Mouse (Mus musculus): ENCODE results near the gene Rhot2. TPM values are rescaled to one million over a fixed set of nuclear protein-coding genes. Genes with fewer than 3 reads are reported as not detected.
A peak's percentile ranks its signal among the peaks of the same experiment; 100 is the strongest.
"Not testable (repeated sequence)": the region's sequence is repeated elsewhere in the genome, so short reads cannot be mapped to it uniquely, and the experiment has no call there.

The Rhot2 gene
- polyA plus RNA-seq, 1 experiment = 60.0 TPM

DNA sequence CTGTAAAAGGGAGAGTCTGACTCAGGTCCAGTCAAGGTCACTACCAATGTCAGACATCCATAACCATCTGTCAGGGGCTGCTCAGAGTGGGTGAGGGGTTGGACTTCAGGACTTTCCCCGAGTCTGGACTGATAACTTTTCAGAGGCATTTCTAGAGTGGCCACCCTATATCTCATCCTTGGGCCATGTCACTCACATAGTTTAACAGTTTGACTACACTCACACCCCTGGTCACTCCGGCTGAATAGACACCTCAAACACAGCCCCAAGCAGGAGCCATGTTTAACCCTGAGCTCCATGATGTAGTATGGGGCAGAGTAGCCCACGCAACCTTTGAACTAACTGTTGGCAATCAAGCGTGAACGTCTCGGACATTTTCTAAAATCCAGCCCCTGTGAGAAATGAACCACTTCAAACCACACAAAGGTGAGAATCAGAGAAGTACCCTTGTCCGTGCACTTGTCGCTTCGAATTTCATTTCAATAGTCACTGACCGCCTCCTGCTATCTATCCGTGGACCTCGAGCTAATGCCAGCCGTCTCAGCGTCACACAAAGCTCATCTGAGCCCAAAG, 29.6 kb upstream of the Rhot2 start:
- no peak for DNase-seq (ENCODE audit: low read depth)

DNA sequence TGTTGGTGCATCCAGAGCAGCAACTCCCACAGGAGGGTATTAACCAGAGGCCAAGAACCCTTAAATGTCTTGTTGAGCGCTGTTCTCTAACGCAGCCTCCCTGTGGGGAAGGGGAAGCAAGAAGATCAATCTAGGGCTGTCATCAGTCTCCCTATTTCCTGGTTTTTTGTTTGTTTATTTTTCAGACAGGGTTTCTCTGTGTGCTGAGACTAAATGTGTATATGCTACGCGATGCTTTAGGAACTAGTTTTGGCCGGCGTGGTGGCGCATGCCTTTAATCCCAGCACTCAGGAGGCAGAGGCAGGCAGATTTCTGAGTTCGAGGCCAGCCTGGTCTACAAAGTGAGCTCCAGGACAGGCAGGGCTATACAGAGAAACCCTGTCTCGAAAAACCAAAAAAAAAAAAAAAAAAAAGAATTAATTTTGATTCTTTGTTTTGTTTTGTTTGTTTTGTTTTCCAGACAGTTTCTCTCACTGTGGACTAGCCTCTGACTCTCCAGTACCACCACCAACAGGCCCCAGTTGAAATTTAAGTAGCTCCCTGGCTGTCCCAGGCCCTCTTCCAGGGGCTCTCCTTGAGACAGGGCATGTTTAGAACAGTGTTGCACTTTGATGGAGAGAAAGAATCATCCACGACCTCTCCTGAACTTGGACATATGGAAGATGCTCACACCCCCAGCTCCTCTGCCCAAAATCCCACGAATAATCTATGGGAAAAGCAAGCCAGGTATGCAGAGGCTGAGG, 28.9 kb upstream of the Rhot2 start:
- DNase-seq (ENCODE audit: low read depth) = no peak

DNA sequence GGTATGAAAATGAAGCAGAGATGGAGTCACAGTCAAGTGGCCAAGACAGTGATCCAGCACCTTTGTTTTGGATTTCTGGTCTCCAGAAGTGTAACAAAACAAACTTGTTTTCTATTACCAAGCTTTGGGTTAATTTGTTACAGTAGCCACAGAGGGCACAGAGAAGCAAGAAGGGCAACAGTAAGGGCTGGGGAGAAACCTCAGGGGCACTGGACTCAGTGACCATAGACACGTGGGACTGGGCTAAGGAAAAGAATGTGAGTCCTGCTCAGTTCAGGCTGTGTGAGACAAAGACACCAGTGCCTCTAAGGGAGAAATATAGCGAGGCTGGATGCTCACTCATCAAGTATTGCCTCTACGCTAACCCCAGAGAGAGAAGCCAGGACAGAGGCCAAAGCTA, 28.0 kb upstream of the Rhot2 start:
- no peak for DNase-seq (ENCODE audit: low read depth)

DNA sequence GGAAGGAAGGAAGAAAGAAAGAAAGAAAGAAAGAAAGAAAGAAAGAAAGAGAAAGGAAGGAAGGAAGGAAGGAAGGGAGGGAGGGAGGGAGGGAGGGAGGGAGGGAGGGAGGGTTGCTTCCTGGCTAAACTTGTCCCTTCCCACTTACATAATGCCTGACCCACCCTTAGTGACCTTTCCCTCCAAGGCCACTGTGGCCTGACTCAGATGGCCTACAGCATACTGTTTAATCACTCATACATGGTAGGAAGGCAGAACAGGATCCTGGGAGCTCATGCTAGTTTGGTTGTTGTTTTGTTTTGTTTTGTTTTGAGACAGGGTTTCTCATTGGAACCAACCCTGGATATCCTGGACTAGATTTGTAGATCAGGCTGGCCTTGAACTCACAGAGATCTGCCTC, 26.9 kb upstream of the Rhot2 start:
- not testable (repeated sequence) for DNase-seq (ENCODE audit: low read depth)

DNA sequence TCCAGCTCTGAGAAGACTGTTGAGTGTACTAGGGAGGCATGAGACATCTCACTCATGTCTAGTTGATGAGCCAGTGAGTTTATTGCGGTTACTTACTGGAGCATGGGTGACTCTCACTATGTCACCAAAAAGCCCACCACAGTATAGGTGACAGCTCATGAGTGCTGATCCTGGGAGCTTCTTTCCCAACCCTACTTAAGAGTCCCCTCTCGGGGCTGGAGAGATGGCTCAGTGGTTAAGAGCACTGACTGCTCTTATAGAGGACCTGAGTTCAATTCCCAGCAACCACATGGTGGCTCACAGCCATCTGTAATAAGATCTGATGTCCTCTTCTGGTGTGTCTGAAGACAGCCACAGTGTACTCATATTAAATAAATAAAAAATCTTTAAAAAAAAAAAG, 25.3 kb upstream of the Rhot2 start:
- DNase-seq (ENCODE audit: low read depth) = no peak

DNA sequence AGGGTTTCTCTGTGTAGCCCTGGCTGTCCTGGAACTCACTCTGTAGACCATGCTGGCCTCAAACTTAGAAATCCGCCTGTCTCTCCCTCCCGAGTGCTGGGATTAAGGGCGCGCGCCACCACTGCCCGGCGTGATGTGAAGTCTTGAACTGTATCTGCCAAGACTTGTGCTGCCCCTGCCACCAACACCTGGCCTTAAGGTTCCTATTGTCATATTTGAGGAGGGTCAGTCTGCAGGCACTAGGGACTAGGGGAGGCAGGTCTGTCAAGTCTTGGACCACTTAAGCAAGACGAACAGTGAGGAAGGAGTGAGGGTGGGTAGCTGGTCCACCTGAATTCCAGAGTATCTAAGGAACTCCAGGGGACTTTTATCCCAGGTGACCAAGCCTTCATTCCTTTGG, 24.8 kb upstream of the Rhot2 start:
- DNase-seq (ENCODE audit: low read depth) = no peak

DNA sequence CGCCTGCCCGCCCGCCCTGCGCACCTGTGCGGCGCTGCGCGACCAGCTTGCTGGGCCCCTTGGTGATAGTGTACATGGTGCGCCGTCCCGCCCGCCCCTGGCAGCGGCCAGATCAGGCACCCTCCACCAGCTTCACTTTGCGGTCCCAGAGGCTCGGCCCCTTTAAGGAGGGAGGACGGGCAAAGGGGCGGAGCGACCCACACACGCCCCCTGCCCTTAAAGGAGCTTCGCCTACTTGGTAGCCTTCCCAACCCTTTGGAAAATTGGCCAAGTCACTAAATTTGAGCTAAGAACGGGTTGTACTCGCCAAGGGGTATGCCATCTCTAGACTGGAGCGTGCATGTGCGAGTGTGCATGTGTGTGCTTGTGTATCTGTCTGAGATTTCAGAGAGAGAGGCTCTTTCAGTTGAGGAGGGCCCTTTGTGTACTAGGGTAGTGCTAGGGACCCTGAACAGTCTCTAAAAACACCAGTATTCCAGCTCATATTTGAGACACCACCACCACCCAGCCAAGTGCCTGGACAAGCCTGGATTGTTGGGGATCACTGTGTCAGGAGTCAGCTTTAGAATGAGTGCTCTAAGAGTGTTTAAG, 24.0 kb upstream of the Rhot2 start, which contains the start of gene Mcrip2:
Mcrip2 (minus strand) TSS at position 164 of the 591 bp plus-strand sequence.
- DNase-seq (ENCODE audit: low read depth) = peak; percentile 70

DNA sequence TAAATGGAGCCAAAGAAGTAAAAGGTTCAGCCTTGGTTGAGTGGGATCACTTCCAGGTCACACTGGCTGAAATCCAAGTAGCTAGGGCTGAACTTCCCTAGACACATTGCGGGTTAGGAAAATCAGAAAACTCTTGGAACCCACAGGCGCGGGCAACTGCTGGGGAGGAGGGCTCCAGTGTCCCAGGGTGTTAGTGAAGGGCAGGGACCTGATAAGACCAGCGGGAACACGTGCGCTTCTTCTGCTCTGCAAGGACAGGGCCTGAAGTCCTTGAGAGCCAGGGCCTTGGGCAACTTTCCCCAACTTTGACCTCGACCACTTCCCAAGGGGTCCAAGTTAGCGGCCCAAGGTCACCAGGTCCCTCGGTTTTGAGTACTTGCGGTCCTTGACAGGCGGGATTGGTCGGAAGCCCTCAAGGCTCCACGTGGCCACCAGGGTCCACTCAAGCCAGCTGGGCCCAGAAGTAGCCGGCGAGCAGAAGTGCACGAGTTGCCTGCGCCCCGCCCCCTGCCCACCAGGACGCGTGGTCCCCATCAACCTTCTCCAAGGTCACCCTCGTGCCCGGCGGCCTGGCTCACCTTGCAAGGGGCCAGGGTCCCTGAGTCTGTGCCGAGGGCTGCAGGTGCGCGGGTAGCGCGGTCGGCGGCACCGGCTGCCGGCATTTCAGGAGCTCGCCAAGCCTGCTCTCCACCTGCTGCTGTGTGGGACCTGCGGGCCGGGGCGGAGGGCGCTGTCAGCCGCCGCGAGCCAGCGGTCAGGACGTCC, 23.4 kb upstream of the Rhot2 start:
- DNase-seq (ENCODE audit: low read depth) = no peak

DNA sequence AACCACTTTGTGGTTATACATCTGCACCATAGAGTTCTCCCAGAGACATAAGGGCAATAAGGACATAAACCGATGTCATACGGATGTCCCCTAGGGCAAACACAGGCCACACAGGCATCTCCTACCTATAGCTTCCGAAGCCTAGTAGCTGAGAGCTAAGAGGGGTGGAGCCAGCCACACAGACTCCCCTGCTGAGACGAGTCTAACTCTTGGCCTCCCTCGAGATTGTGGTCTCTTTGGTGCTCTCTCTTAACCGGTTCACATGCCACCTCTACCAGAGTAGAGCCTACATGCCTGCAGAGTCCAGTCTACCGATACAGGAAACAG, 22.8 kb upstream of the Rhot2 start:
- DNase-seq (ENCODE audit: low read depth) = no peak

DNA sequence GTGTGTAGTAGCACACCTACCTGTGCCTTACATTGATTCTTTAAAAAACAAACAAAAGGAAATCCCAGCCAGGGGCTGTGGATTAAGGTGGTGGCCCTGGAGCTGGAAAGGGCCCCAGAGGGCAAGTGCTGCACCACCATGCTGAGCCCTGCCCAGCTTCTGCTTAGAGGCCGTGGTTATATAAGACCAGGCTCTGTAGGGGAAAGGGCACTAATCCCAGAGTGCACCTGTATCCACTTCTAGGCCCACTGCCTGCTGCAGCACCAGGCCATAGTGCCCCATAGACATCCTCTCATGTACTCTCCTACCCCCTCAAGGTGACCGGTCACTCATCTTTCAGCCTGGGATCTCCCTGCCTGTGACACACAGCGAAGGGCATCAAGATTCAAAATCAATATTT, 21.5 kb upstream of the Rhot2 start:
- DNase-seq (ENCODE audit: low read depth) = no peak

DNA sequence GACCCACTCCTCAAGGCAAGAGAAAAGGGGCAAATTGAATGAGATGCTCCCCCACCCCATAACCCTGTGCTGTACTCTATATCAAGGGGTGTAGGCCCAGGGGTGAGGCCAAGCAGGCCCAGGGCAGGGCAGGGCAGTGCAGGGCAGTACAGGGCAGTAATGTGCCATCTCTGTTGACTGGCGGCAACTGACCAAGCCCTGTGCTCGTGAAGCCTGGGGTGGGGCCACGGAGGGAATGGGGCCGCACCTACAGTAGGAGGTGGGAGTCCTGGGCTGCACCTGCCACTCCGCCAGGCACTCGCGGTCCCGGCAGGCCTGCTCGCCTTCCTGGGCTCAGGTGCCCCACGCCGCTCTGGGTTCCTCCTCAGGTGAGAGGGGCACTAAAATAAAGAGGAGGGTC, 20.6 kb upstream of the Rhot2 start:
- no peak for DNase-seq (ENCODE audit: low read depth)

DNA sequence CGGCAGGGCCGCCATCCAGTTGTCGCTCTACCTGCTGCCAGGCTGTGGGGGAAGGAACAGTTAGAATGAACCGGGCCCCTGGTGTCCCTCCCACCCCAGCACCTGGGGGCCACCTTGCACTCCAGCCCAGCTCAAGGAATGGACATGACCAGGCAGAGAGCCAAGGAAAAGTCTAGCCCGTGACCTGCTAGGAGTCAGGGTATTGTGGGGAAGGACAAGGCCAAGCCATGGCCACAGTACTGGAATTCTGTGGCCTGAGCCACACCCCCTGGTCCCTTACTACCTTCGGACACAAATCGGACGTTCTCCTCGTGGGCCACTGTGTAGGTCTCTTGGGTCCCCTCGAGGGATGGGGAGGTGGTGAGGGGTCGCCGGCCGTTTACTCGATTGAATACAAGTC, 19.7 kb upstream of the Rhot2 start:
- no peak for DNase-seq (ENCODE audit: low read depth)

DNA sequence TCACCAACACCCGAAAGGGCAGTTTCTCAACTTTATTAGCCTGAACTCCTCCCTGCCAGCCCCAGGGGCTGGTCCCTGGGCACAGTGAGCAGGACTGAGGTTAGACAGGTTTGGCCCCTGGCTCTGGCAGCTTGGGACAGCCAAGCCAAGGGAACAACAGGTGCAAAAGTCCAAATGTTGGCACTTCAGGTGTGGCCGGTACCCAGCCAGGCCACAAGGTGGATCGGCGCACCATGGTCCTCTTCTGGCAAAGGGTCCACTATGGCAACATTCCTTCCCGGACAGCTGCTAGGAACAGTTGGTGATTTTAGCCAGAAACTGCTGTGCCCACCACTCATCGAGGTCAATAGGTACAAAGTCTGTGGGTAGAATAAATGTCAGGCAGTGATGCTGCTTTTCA, 19.0 kb upstream of the Rhot2 start:
- no peak for DNase-seq (ENCODE audit: low read depth)

DNA sequence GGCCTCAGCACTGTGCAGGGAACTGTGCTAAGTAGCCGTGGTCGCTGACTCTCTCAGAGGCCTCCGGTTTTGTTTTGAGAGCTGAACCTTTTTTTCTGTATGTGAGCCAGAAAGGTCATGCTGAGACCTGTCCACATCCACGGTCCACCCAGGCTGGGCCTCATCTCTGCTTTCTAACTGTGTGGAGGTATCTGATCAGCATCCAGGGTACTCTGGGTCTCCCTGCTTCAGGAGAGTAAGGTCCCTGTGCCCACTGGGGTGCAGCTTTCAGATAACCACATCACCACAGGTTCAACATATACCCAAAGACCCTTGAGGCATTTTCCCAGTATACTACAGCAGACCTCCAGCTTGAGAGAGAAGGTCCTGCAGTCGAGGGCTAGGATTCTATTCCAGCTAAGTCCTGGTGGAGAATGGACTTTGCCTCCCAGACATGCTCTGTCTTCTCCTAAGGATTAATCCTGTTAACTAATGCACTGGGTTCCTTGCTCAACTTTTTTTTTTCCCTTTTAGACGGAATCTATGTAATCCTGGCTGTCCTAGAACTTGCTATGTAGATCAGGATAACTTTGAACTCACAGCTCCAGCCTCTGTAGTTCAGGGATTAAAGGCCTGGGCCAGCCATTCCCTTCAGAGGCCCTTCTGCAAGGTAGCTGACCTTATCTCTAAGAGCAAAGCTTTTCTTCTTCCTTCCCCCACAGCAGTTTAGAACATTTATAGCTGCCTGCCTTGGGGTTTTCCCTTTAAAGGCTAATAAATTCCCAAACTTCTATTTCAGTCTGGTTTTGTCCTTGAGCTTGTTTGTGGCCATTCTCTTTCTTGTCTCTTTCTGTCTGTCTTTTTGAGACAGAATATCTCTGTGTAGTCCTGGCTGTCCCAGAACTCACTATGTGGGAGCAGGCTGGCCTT, 17.3 kb upstream of the Rhot2 start:
- DNase-seq (ENCODE audit: low read depth) = no peak

DNA sequence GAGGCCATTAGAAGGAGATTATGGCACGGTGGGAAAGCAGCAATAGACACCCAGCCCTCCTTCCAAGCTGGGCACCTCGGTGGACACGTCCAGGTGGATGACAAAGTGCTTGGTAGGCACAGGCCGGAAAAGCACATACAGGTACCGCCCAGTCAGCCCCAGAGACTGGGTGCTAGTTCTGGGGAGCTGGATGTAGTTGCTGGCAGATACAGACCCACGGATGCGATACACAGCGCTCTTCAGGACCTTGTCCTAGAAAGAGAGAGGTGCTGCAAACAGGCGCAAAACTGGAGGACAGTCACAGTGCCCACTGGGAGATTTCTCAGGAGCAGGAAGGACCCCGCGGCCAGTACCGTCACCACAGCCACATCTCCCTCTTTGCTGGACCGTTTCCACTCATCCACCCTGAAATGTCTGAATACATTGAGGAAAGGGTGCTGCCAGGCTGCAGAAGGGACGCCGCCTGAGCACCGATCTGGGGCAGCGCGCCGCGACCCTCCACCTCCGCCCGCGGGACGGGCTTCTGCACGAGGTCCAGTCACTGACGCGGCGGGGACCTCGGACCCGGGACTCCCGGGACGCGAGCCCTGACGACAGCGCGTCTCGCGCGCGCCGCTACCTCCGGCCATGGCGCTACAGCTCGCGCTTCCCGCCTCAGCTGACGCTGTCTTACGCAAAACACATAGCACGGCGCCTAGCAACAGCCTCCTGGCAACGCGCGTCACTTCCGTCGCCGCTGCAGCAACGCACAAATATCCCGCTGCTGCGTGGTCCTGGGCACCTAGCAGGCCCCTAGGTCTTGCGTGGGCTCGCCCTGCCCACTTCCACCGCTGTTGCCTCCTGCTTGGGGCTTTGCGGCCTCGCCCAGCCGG, 16.4 kb upstream of the Rhot2 start, which contains the start of gene Wdr90:
Wdr90 (minus strand) TSS at position 670 of the 872 bp plus-strand sequence.
- DNase-seq (ENCODE audit: low read depth) = no peak

DNA sequence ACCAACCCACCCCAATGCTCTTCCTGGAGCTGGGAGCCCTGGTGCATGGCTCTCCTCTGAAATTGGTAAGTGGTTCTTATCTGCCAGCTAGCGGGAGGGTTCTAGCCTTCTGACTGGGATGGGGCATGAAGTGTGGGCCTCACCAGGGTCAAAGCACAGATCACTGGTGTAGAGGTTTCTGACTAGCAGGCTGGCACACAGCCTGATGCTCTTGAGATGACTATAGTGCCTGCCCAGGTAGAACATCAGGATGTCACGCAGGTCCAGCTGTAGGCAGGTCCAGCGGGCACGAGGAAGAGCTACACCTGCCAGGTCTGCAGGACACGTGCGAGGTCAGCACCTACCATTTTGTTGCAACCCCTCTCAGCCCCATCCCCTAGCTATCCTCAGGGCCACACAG, 15.6 kb upstream of the Rhot2 start:
- DNase-seq (ENCODE audit: low read depth) = no peak

DNA sequence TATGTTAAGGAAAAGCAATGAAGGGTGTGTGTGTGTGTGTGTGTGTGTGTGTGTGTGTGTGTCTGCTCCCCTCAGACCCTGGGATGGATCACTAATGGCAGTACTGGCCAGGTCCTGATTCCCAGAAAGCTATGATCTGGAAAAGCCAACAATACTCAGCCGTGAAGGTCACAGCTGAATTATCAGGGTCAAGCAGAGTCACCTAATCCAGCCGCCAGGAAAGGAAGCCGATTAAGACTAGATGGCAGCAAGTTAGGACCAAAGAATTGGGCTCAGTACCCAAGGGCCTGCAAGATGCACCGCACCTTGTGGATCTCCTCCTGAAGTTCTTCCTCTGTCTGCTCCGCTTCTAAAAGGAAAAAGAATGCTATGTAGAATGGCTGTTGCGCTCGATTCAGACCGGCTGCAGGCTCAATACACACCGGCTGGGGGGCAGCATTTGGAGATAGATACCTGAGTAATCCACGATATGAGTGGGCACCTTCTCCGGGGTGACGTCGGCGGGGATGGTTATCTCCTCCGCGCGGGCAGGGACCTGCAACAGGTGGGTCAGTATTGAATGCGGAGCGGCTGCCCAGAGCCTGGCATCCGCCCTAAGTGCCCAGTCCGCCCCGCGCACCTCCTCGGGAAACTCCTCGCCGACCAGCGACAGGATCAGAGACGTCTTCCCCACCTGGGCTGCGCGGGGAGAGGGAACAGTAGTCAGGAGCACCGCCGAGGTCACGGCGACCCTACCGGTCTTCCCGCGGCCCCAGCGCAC, 835 bp downstream of the Rhot2 start:
- DNase-seq (ENCODE audit: low read depth) = no peak

DNA sequence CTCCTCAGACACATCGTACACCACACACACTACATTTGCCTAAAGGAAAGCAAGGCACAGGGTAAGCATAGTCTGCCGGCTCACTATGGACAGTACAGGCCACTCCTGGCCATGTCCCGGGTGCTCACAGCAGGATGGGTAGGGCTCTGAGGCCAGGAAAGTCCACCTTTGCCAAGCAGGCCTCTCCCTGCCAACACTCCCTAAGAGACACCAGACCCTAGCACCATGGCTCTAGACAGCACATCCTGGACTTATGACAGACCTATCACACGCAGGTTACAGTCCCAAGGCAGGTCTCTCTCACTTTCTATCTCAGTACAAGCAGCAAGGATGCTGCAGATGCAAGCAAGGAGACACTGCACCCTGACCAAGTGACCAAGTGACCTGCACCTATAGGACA, 1.5 kb downstream of the Rhot2 start:
- no peak for DNase-seq (ENCODE audit: low read depth)

DNA sequence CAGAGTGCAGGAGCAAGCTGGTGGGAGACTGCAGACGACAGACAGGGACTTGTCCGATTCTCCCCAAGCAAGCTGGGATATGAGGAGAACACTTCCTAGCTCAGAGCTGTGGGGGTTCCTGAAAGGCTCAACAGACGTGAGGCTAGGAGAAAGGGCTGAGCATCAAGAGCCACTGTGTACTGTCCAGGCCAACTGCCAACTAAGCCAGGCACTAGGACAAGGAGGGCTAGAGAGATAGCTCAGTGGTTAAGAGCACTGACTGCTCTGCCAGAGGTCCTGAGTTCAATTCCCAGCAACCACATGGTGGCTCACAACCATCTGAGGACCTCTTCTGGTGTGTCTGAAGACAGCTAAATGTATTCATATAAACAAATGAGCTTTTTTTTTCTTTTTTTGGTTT, 2.1 kb downstream of the Rhot2 start:
- DNase-seq (ENCODE audit: low read depth) = no peak

Data from gonadal fat pad, adult 2 months (tissue).